Mouse (Mus musculus): ENCODE measurements at regions not wholly inside any gene's neighbourhood (a gene's known extent, or its start where the extent isn't known, plus 50 kb on each side); places are given as distances from the start of the nearest gene placed in this dataset.

DNA sequence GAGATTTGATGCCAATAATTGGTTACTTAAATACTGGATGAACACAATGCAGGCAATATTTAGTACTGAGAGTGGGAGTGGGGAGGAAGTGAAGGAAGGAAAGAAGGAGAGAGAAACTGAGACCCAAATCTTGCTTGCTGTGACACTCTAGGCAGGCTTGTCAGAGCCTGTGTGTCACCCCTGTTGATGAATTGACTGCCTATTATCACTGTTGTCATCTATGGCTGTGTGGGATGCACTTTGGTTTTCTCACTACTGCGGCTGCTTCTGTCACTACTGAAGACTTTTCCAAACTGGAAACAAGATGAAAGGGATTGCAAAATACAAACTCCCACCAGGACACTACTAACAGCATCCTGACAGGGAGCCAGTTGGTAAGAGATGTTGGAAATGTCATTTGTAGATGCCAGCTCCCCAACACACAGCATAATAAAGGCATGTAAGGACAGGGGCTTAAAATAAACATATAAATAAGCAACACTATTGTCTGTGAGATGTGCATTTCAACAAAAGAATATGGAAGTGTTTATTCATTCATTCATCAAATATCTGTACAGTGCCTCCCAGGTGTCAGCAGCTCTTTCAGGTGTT lies 207.0 kb upstream of the Ufl1 start:
- Histone ChIP-seq H3K9me3 (replicated peaks) (no peaks in the 10 kb centered on the region), H3K27ac (no peak overlapping the region), H3K4me1 (no peaks in the 10 kb centered on the region), H3K4me3 (no peak overlapping the region), H3K27me3 (ENCODE audit: low read depth, poor library complexity, severe bottlenecking) (no peaks in the 10 kb centered on the region), H3K36me3 (no peaks in the 10 kb centered on the region)
- WGBS, result 76% methylated on average over 1 of the region's 1 CpGs
- DNase-seq (ENCODE audit: low spot score), result no peak

DNA sequence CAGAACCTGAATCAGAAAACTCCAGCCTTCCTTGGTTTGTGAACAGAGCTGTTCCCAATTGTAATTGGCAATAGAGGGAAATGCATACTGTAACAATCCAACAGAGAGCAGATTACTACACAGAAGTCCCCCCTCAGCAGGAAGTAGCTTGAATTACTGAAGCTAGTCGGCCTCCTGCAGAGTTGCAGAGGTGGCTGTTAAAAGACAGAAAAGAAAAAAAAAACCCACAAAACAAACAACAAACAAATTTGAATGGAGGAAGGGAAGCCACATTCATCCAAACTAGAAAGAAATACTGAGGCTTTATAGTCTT lies 202.0 kb upstream of the Ufl1 start:
- H3K4me1 ChIP-seq, result no peaks in the 10 kb centered on the region
- WGBS, result 38% methylated on average over 1 of the region's 1 CpGs
- no peak for DNase-seq (ENCODE audit: low spot score)

GRCm38 (mm10) chr4:25482933-25483620 lies 201.5 kb upstream of the Ufl1 start:
- no peak for DNase-seq (ENCODE audit: low spot score)
- Histone ChIP-seq H3K4me3 (no peak overlapping the region), H3K27ac (no peak overlapping the region), H3K27me3 (ENCODE audit: low read depth, poor library complexity, severe bottlenecking) (no peaks in the 10 kb centered on the region), H3K4me1 (no peaks in the 10 kb centered on the region), H3K9me3 (replicated peaks) (no peaks in the 10 kb centered on the region), H3K36me3 (no peaks in the 10 kb centered on the region)
- WGBS, result 49% methylated on average over 6 of the region's 6 CpGs

More for the DNA sequence above, 202.0 kb upstream of the Ufl1 start:
- no peak overlapping the region for H3K27ac ChIP-seq
- no peaks in the 10 kb centered on the region for H3K36me3 ChIP-seq
- no peak overlapping the region for H3K4me3 ChIP-seq
- H3K27me3 ChIP-seq (ENCODE audit: low read depth, poor library complexity, severe bottlenecking), result no peaks in the 10 kb centered on the region
- no peaks in the 10 kb centered on the region for H3K9me3 ChIP-seq (replicated peaks)

DNA sequence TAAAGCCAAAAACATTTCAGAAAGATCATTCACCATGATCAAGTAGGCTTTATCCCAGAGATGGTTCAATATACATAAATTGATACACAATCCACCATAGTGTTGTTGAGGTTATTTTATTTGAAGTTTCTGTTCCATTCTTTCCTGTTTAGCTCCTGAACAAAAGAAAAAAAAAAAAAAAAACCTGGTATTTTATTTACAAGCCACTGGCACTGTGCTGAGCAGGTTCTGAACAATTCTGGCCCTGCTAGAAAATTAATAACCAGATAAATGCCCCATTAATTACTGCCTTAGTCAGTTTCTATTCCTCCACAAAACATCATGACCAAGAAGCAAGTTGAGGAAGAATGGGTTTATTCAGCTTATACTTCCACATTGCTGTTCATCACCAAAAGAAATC lies 191.4 kb upstream of the Ufl1 start:
- Histone ChIP-seq H3K27ac (no peak overlapping the region), H3K4me3 (no peak overlapping the region), H3K27me3 (ENCODE audit: low read depth, poor library complexity, severe bottlenecking) (no peaks in the 10 kb centered on the region), H3K4me1 (no peaks in the 10 kb centered on the region), H3K36me3 (no peaks in the 10 kb centered on the region), H3K9me3 (replicated peaks) (no peaks in the 10 kb centered on the region)
- no peak for DNase-seq (ENCODE audit: low spot score)

- Histone ChIP-seq H3K9me3 (replicated peaks) (no peaks in the 10 kb centered on the region), H3K4me3 (no peak overlapping the region), H3K27me3 (ENCODE audit: low read depth, poor library complexity, severe bottlenecking) (no peaks in the 10 kb centered on the region), H3K27ac (no peak overlapping the region), H3K4me1 (no peaks in the 10 kb centered on the region), H3K36me3 (no peaks in the 10 kb centered on the region)
- 88% methylated on average over 3 of the region's 3 CpGs for WGBS
- DNase-seq (ENCODE audit: low spot score), result no peak
Measured at GRCm38 (mm10) chr4:25466490-25466889, 184.9 kb upstream of the Ufl1 start.

- 78% methylated on average over 1 of the region's 1 CpGs for WGBS
- Histone ChIP-seq H3K27ac (no peak overlapping the region), H3K27me3 (ENCODE audit: low read depth, poor library complexity, severe bottlenecking) (no peaks in the 10 kb centered on the region), H3K4me3 (no peak overlapping the region), H3K4me1 (no peaks in the 10 kb centered on the region), H3K36me3 (no peaks in the 10 kb centered on the region), H3K9me3 (replicated peaks) (no peaks in the 10 kb centered on the region)
- no peak for DNase-seq (ENCODE audit: low spot score)
Measured at GRCm38 (mm10) chr4:25464792-25465590, 183.4 kb upstream of the Ufl1 start.

GRCm38 (mm10) chr4:25464069-25464468 lies 182.4 kb upstream of the Ufl1 start:
- Histone ChIP-seq H3K27me3 (ENCODE audit: low read depth, poor library complexity, severe bottlenecking) (no peaks in the 10 kb centered on the region), H3K9me3 (replicated peaks) (no peaks in the 10 kb centered on the region), H3K36me3 (no peaks in the 10 kb centered on the region), H3K4me1 (no peaks in the 10 kb centered on the region), H3K4me3 (no peak overlapping the region), H3K27ac (no peak overlapping the region)
- no peak for DNase-seq (ENCODE audit: low spot score)
- WGBS, result 88% methylated on average over 1 of the region's 1 CpGs

- Histone ChIP-seq H3K36me3 (no peaks in the 10 kb centered on the region), H3K27ac (no peak overlapping the region), H3K27me3 (ENCODE audit: low read depth, poor library complexity, severe bottlenecking) (no peaks in the 10 kb centered on the region), H3K4me3 (no peak overlapping the region), H3K9me3 (replicated peaks) (no peaks in the 10 kb centered on the region), H3K4me1 (no peaks in the 10 kb centered on the region)
- 95% methylated on average over 1 of the region's 1 CpGs for WGBS
- DNase-seq (ENCODE audit: low spot score), result no peak
Measured at GRCm38 (mm10) chr4:25460127-25460526, 178.5 kb upstream of the Ufl1 start.

DNA sequence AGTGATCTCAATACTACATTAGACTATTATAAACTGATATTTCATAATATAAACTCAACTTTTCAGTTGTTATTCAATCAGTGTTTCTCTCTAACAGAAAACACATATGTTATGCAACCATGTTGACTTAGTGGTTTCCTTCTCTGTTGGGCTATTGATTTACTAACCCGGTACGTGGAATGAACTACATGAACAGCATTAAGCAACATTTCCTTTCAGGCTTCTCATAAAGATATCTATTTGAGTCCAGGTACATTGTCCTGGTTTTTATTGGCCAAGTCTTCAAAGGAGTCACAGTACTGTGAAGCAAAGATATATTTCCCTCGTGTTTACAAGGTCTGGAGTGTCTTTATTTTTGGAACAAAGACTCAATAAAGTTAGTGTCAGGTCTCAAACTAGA lies 173.1 kb upstream of the Ufl1 start:
- no peaks in the 10 kb centered on the region for H3K36me3 ChIP-seq
- 75% methylated on average over 3 of the region's 3 CpGs for WGBS
- no peaks in the 10 kb centered on the region for H3K9me3 ChIP-seq (replicated peaks)
- no peak overlapping the region for H3K4me3 ChIP-seq
- no peak overlapping the region for H3K27ac ChIP-seq
- no peak for DNase-seq (ENCODE audit: low spot score)
- no peaks in the 10 kb centered on the region for H3K4me1 ChIP-seq
- H3K27me3 ChIP-seq (ENCODE audit: low read depth, poor library complexity, severe bottlenecking), result no peaks in the 10 kb centered on the region

DNA sequence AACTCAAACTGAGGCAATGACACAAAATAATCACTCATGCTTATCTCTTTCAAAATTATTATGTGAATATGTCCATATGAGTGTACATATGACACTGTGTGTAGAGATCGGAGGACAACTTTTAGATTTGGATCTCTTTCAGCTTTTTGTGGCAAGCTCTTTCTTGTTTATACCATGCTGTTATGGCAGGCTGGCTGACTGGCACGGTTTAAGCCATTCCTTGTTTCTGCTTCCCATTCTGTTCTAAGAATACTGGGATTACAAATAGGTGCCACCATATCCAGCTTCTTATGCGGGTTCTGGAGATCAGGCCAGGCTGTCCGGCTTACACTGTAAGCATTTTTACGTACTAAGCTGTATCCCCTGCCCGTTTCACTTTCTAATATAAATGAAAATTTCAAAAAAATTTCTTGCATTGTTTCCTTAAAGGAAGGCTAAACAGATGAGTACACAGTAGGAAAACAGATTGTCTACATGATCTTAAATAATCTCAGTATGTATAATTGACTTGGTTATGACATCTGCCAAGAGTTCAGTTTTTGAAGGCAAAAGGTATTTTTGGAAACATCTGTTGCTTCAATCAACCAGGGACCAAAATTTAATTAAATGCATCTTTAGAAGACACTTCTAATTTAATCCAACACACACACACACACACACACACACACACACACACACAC lies 171.6 kb upstream of the Ufl1 start:
- H3K27ac ChIP-seq, result no peak overlapping the region
- H3K4me1 ChIP-seq, result no peaks in the 10 kb centered on the region
- no peaks in the 10 kb centered on the region for H3K36me3 ChIP-seq
- H3K4me3 ChIP-seq, result no peak overlapping the region
- no peaks in the 10 kb centered on the region for H3K9me3 ChIP-seq (replicated peaks)
- H3K27me3 ChIP-seq (ENCODE audit: low read depth, poor library complexity, severe bottlenecking), result no peaks in the 10 kb centered on the region
- 91% methylated on average over 6 of the region's 6 CpGs for WGBS
- DNase-seq (ENCODE audit: low spot score), result no peak

DNA sequence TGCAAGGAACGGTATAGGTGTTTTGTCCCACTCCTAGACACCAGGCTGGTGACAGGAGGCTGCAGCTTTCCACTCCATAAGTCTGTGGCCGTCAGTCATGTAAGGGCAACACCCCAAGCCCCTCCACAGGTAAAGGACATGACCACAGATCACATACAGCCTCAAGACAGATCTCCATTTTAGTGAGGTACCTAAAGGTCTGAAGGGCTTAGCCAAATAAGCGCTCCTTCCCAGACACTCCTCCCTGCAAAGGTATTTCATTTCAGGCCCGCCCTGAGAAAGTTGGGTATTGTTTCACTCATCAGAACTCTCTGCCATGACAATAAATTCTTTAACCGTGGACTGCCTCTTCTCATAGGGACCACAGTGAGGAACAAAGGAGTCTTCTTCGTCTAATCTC lies 170.2 kb upstream of the Ufl1 start:
- 77% methylated on average over 6 of the region's 6 CpGs for WGBS

DNA sequence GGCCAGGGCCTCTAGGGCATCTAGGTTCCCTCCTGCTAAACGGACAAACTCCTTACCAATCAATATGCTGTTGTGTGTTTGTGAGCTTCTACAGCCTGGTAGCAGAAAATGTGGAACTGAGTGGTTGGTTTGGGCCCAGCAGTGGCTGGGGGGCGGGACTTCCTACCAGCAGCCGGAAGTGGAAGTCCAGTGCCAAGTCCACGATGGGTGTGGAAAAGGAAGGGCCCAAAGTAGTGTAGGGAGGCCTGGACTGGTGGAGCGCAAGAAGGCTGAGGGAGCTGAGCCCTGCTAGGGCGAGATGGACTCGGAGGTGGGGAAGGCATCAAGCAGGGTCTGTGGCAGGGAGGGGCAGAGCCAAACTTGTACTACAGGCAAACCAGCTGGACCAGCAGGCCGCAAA lies 150.6 kb upstream of the Ufl1 start:
- Histone ChIP-seq H3K27me3 (ENCODE audit: low read depth, poor library complexity, severe bottlenecking) (no peaks in the 10 kb centered on the region), H3K27ac (no peak overlapping the region), H3K4me1 (no peaks in the 10 kb centered on the region), H3K36me3 (no peaks in the 10 kb centered on the region), H3K4me3 (no peak overlapping the region), H3K9me3 (replicated peaks) (no peaks in the 10 kb centered on the region)
- 90% methylated on average over 8 of the region's 8 CpGs for WGBS
- no peak for DNase-seq (ENCODE audit: low spot score)

More for the DNA sequence above, 170.2 kb upstream of the Ufl1 start:
- H3K4me1 ChIP-seq, result no peaks in the 10 kb centered on the region
- H3K27me3 ChIP-seq (ENCODE audit: low read depth, poor library complexity, severe bottlenecking), result no peaks in the 10 kb centered on the region
- H3K4me3 ChIP-seq, result no peak overlapping the region
- no peaks in the 10 kb centered on the region for H3K9me3 ChIP-seq (replicated peaks)
- H3K36me3 ChIP-seq, result no peaks in the 10 kb centered on the region
- H3K27ac ChIP-seq, result no peak overlapping the region
- DNase-seq (ENCODE audit: low spot score), result no peak

DNA sequence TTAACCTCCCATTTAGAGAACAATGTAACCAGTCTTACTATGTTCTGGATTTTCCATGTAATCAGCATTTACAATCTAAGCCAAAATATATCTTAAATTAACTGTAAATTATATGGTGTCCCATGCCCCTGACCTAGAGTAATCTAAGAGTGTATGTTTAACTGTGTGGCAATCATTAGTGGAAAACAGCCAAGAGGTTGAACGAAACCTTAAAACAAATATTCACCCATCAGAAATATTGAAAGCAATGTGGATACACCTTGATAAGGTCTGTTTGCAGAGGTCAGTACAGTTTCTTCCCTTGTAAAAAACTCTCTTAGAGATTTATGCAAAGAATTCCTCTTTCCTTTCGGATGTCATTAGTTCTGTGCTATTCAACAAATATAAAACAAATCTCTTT lies 134.7 kb upstream of the Ufl1 start:
- 89% methylated on average over 2 of the region's 2 CpGs for WGBS
- H3K9me3 ChIP-seq (replicated peaks), result no peaks in the 10 kb centered on the region
- no peak overlapping the region for H3K4me3 ChIP-seq
- H3K4me1 ChIP-seq, result no peaks in the 10 kb centered on the region
- DNase-seq (ENCODE audit: low spot score), result no peak
- no peaks in the 10 kb centered on the region for H3K27me3 ChIP-seq (ENCODE audit: low read depth, poor library complexity, severe bottlenecking)
- H3K27ac ChIP-seq, result no peak overlapping the region
- no peaks in the 10 kb centered on the region for H3K36me3 ChIP-seq

Data from limb, embryonic 10.5 days (tissue).